Mouse (Mus musculus) stomach, embryonic 16.5 days (tissue): Measurements from ENCODE around the gene Stra8. TPM values are rescaled to one million over a fixed set of nuclear protein-coding genes. Genes with fewer than 3 reads are reported as not detected.
A peak's percentile ranks its signal among the peaks of the same experiment; 100 is the strongest.

Experiments used
- ATAC-seq: fragments of 200-750 bp; cut with Nextera tagmentation; 2 replicates; pipeline ENCODE4 v1.8.0; 2017; ENCODE audit warnings: moderate number of reproducible peaks, moderate TSS enrichment; ENCODE audit not compliant: insufficient read depth, low FRiP score
- H3K27ac ChIP-seq: fragments of 300-500 bp; sonication (generic); 2 replicates; pipeline ENCODE4 v1.5.1; 2014; ENCODE audit warnings: low read length
- H3K27me3 ChIP-seq: fragments of 300-500 bp; sonication (generic); 2 replicates; pipeline ENCODE4 v1.6.1; 2014; ENCODE audit warnings: low read length, control low read depth, mixed read lengths; ENCODE audit not compliant: control insufficient read depth, insufficient read depth
- H3K36me3 ChIP-seq: fragments of 300-500 bp; sonication (generic); 2 replicates; pipeline ENCODE4 v1.6.1; 2014; ENCODE audit warnings: low read length; ENCODE audit not compliant: control insufficient read depth, insufficient read depth
- H3K4me1 ChIP-seq: fragments of 300-500 bp; sonication (generic); 2 replicates; pipeline ENCODE4 v1.6.1; 2014; ENCODE audit warnings: low read length, control low read depth, mixed read lengths; ENCODE audit not compliant: control insufficient read depth, insufficient read depth
- H3K4me2 ChIP-seq: fragments of 300-500 bp; sonication (generic); 2 replicates; pipeline ENCODE4 v1.6.1; 2014; ENCODE audit warnings: low read depth, low read length, mixed read lengths
- H3K4me3 ChIP-seq: fragments of 300-500 bp; sonication (generic); replicated peaks from 2 replicates; pipeline ENCODE4 v1.5.1; 2014; ENCODE audit warnings: mild to moderate bottlenecking, low read length
- H3K9ac ChIP-seq: fragments of 300-500 bp; sonication (generic); 2 replicates; pipeline ENCODE4 v1.6.1; 2014; ENCODE audit warnings: low read length
- H3K9me3 ChIP-seq: fragments of 300-500 bp; sonication (generic); replicated peaks from 2 replicates; pipeline ENCODE4 v1.6.1; 2016; ENCODE audit warnings: low read length, control low read depth; ENCODE audit not compliant: control insufficient read depth
- WGBS: fragments of 180-500 bp; shearing (Covaris S2); extraction: QIAGEN DNeasy Blood & Tissue Kit; methylation state at CpG from one replicate; pipeline ENCODE4 v1.1.7; 2014; 5-methylcytosine and 5-hydroxymethylcytosine counted together
- polyA plus RNA-seq: library from polyadenylated mRNA; unstranded; fragments of >200 nt; fragmentation: Nextera tagmentation; extraction: Ambion mirVana; gene quantifications from 2 replicates; pipeline ENCODE4 v1.2.1, GENCODE M21; 2015

Gene Stra8
- polyA plus RNA-seq, 1 experiment from 2014 or later, result not detected

- Histone ChIP-seq H3K4me1 (0 out of 2 replicates have a peak, but pooled peaks cover 3% of the 10 kb centered on the region), H3K27me3 (no peaks in the 10 kb centered on the region), H3K4me3 (no peak overlapping the region), H3K36me3 (peaks cover 3% of the 10 kb centered on the region; the same call in 1 of the 2 replicates), H3K27ac (no peak overlapping the region), H3K9ac (no peak overlapping the region), H3K4me2 (no peak overlapping the region), H3K9me3 (no peaks in the 10 kb centered on the region)
- no peak for ATAC-seq
- WGBS, result 85% methylated on average over 2 of the region's 2 CpGs
These were observed 20.8 kb upstream of the Stra8 start for GRCm38 (mm10) chr6:34899127-34899526.

- peaks cover 4% of the 10 kb centered on the region for H3K36me3 ChIP-seq
- WGBS, result 78% methylated on average over 2 of the region's 2 CpGs
- H3K4me3 ChIP-seq, result no peak overlapping the region
These were observed 19.0 kb upstream of the Stra8 start for GRCm38 (mm10) chr6:34900990-34901389.

GRCm38 (mm10) chr6:34901911-34902444 lies 18.0 kb upstream of the Stra8 start:
- Histone ChIP-seq H3K4me3 (no peak overlapping the region), H3K4me1 (0 out of 2 replicates have a peak, but pooled peaks cover 3% of the 10 kb centered on the region), H3K9ac (no peak overlapping the region), H3K27ac (peak overlapping the region; percentile 24; the same call in 1 of the 2 replicates), H3K9me3 (no peaks in the 10 kb centered on the region), H3K27me3 (no peaks in the 10 kb centered on the region), H3K4me2 (peak overlapping the region; percentile 25), H3K36me3 (peaks cover 4% of the 10 kb centered on the region)
- ATAC-seq, result 0 out of 2 replicates have a peak, but pooled peaks have one; percentile 33
- WGBS, result 47% methylated on average over 9 of the region's 9 CpGs

More at GRCm38 (mm10) chr6:34900990-34901389, 19.0 kb upstream of the Stra8 start:
- Histone ChIP-seq H3K27me3 (no peaks in the 10 kb centered on the region), H3K9ac (no peak overlapping the region), H3K27ac (no peak overlapping the region), H3K9me3 (no peaks in the 10 kb centered on the region), H3K4me1 (0 out of 2 replicates have a peak, but pooled peaks cover 3% of the 10 kb centered on the region), H3K4me2 (no peak overlapping the region)
- ATAC-seq, result no peak

GRCm38 (mm10) chr6:34902578-34902977 lies 17.4 kb upstream of the Stra8 start:
- peak overlapping the region; percentile 25 for H3K4me2 ChIP-seq
- no peaks in the 10 kb centered on the region for H3K9me3 ChIP-seq
- H3K4me1 ChIP-seq, result 0 out of 2 replicates have a peak, but pooled peaks cover 3% of the 10 kb centered on the region
- H3K27me3 ChIP-seq, result no peaks in the 10 kb centered on the region
- ATAC-seq, result peak; percentile 18; the same call in 1 of the 2 replicates
- 67% methylated on average over 7 of the region's 7 CpGs for WGBS
- peaks cover 4% of the 10 kb centered on the region for H3K36me3 ChIP-seq
- peak overlapping the region; percentile 62 for H3K27ac ChIP-seq
- H3K4me3 ChIP-seq, result no peak overlapping the region
- H3K9ac ChIP-seq, result no peak overlapping the region

- Histone ChIP-seq H3K4me2 (peak overlapping the region; percentile 25; the same call in 1 of the 2 replicates), H3K9me3 (no peaks in the 10 kb centered on the region), H3K4me1 (0 out of 2 replicates have a peak, but pooled peaks cover 3% of the 10 kb centered on the region), H3K9ac (no peak overlapping the region), H3K36me3 (peaks cover 4% of the 10 kb centered on the region), H3K4me3 (no peak overlapping the region), H3K27ac (no peak overlapping the region), H3K27me3 (no peaks in the 10 kb centered on the region)
- WGBS, result 69% methylated on average over 5 of the region's 5 CpGs
- ATAC-seq, result no peak
These were observed 16.5 kb upstream of the Stra8 start for GRCm38 (mm10) chr6:34903441-34903840.

GRCm38 (mm10) chr6:34903851-34904250 lies 16.1 kb upstream of the Stra8 start:
- Histone ChIP-seq H3K4me1 (0 out of 2 replicates have a peak, but pooled peaks cover 3% of the 10 kb centered on the region), H3K4me2 (no peak overlapping the region), H3K9ac (no peak overlapping the region), H3K9me3 (no peaks in the 10 kb centered on the region), H3K27me3 (no peaks in the 10 kb centered on the region), H3K36me3 (peaks cover 4% of the 10 kb centered on the region), H3K27ac (no peak overlapping the region), H3K4me3 (no peak overlapping the region)
- ATAC-seq, result no peak
- WGBS, result 72% methylated on average over 10 of the region's 10 CpGs

GRCm38 (mm10) chr6:34904361-34904760 lies 15.6 kb upstream of the Stra8 start:
- Histone ChIP-seq H3K27ac (no peak overlapping the region), H3K4me1 (0 out of 2 replicates have a peak, but pooled peaks cover 3% of the 10 kb centered on the region), H3K4me3 (no peak overlapping the region), H3K27me3 (no peaks in the 10 kb centered on the region), H3K9ac (no peak overlapping the region), H3K4me2 (no peak overlapping the region), H3K9me3 (no peaks in the 10 kb centered on the region), H3K36me3 (peaks cover 4% of the 10 kb centered on the region)
- WGBS, result 80% methylated on average over 6 of the region's 6 CpGs
- no peak for ATAC-seq

GRCm38 (mm10) chr6:34906125-34906524 lies 13.8 kb upstream of the Stra8 start:
- no peak overlapping the region for H3K4me2 ChIP-seq
- no peak overlapping the region for H3K9ac ChIP-seq
- H3K4me1 ChIP-seq, result peaks cover 8% of the 10 kb centered on the region; the same call in 1 of the 2 replicates
- no peak for ATAC-seq
- no peaks in the 10 kb centered on the region for H3K9me3 ChIP-seq
- WGBS, result 75% methylated on average over 2 of the region's 2 CpGs
- no peak overlapping the region for H3K4me3 ChIP-seq
- no peaks in the 10 kb centered on the region for H3K27me3 ChIP-seq
- H3K27ac ChIP-seq, result no peak overlapping the region
- peaks cover 4% of the 10 kb centered on the region for H3K36me3 ChIP-seq

- no peaks in the 10 kb centered on the region for H3K9me3 ChIP-seq
- no peak overlapping the region for H3K9ac ChIP-seq
- peaks cover 4% of the 10 kb centered on the region for H3K36me3 ChIP-seq
- no peak overlapping the region for H3K4me2 ChIP-seq
- H3K27ac ChIP-seq, result no peak overlapping the region
- ATAC-seq, result no peak
- peaks cover 8% of the 10 kb centered on the region; the same call in 1 of the 2 replicates for H3K4me1 ChIP-seq
- H3K4me3 ChIP-seq, result no peak overlapping the region
- 80% methylated on average over 4 of the region's 4 CpGs for WGBS
- H3K27me3 ChIP-seq, result no peaks in the 10 kb centered on the region
These were observed 13.3 kb upstream of the Stra8 start for GRCm38 (mm10) chr6:34906661-34907060.
